Mouse (Mus musculus) left cerebral cortex, postnatal 14 days (tissue): Measurements from ENCODE around the gene Spata13. TPM values are rescaled to one million over a fixed set of nuclear protein-coding genes. Genes with fewer than 3 reads are reported as not detected.

Experiments
- DNase-seq, 2 experiments: peaks; one replicate each; pipeline ENCODE4 v3.0.0; 2021 to 2022; ENCODE audit warnings: low spot score in 2 of 2, mixed read lengths in 1 of 2
- intact Hi-C: fragments of 180-260 bp; cut with DNase I; formaldehyde crosslinking; loops from one replicate; pipeline ENCODE4 v1.15.1; 2025
- total RNA-seq, 2 experiments: library from RNA; stranded (reverse); gene quantifications; 2 replicates each; pipeline ENCODE4 v1.2.3; 2021

Spata13 gene
- total RNA-seq, 2 experiments from 2014 or later: 14.7 to 20.9 TPM

GRCm38 (mm10) chr14:60698980-60699379 is 65.2 kb downstream of the Spata13 start:
- intact Hi-C loops: loop anchor here (10.0 kb wide), 1 partner anchor 434 kb away; the partner anchor contains the start of gene Mtmr6

GRCm38 (mm10) chr14:60702377-60703140 is 68.8 kb downstream of the Spata13 start:
- intact Hi-C loops: no loop called here
- no peak for DNase-seq

More at GRCm38 (mm10) chr14:60698980-60699379, 65.2 kb downstream of the Spata13 start:
- DNase-seq: no peak

GRCm38 (mm10) chr14:60704510-60704909 is 70.7 kb downstream of the Spata13 start:
- DNase-seq: no peak

GRCm38 (mm10) chr14:60704961-60705360 is 71.2 kb downstream of the Spata13 start:
- peak in 1 of 2 experiments; percentile 68 for DNase-seq
- intact Hi-C loops: no loop called here

More at GRCm38 (mm10) chr14:60704510-60704909, 70.7 kb downstream of the Spata13 start:
- intact Hi-C loops: no loop called here

GRCm38 (mm10) chr14:60709192-60709591 is 75.4 kb downstream of the Spata13 start:
- peak in 1 of 2 experiments; percentile 42 for DNase-seq
- intact Hi-C loops: no loop called here

- intact Hi-C loops: no loop called here
- no peak for DNase-seq
Observed at GRCm38 (mm10) chr14:60709749-60710148, 75.9 kb downstream of the Spata13 start.

- no peak for DNase-seq
- intact Hi-C loops: loop anchor here (1.0 kb wide), 1 partner anchor 60 kb away; no protein-coding TSS in a partner anchor
Observed at GRCm38 (mm10) chr14:60711161-60711560, 77.4 kb downstream of the Spata13 start.

GRCm38 (mm10) chr14:60711590-60712288 is 77.9 kb downstream of the Spata13 start:
- intact Hi-C loops: loop anchor here (1.0 kb wide), 1 partner anchor 60 kb away; no protein-coding TSS in a partner anchor
- no peak for DNase-seq

- no peak for DNase-seq
- intact Hi-C loops: no loop called here
Observed at GRCm38 (mm10) chr14:60712289-60712830, 78.6 kb downstream of the Spata13 start.

- DNase-seq: no peak
- intact Hi-C loops: no loop called here
Observed at GRCm38 (mm10) chr14:60715686-60716085, 81.9 kb downstream of the Spata13 start.

- intact Hi-C loops: no loop called here
- no peak for DNase-seq
Observed at GRCm38 (mm10) chr14:60721304-60721703, 87.5 kb downstream of the Spata13 start.

GRCm38 (mm10) chr14:60721938-60722337 is 88.1 kb downstream of the Spata13 start:
- intact Hi-C loops: no loop called here
- DNase-seq: no peak

GRCm38 (mm10) chr14:60726091-60726490 is 92.3 kb downstream of the Spata13 start:
- DNase-seq: no peak
- intact Hi-C loops: no loop called here

- no peak for DNase-seq
- intact Hi-C loops: no loop called here
Observed at GRCm38 (mm10) chr14:60727130-60727529, 93.3 kb downstream of the Spata13 start.

GRCm38 (mm10) chr14:60732081-60732480 is 98.3 kb downstream of the Spata13 start:
- DNase-seq: no peak
- intact Hi-C loops: no loop called here

GRCm38 (mm10) chr14:60732787-60733186 is 99.0 kb downstream of the Spata13 start:
- DNase-seq: peak; percentile 38 to 49
- intact Hi-C loops: no loop called here

- intact Hi-C loops: no loop called here
- peak in 1 of 2 experiments; percentile 26 for DNase-seq
Observed at GRCm38 (mm10) chr14:60733706-60734105, 99.9 kb downstream of the Spata13 start.

- intact Hi-C loops: loop anchor here (5.0 kb wide), 1 partner anchor 37 kb away; no protein-coding TSS in a partner anchor
- DNase-seq: no peak
Observed at GRCm38 (mm10) chr14:60735206-60735605, 101.4 kb downstream of the Spata13 start.

GRCm38 (mm10) chr14:60735848-60736547 is 102.2 kb downstream of the Spata13 start:
- intact Hi-C loops: loop anchor here (5.0 kb wide), 1 partner anchor 36 kb away; no protein-coding TSS in a partner anchor
- DNase-seq: no peak
